Mouse (Mus musculus): Measurements from ENCODE around the gene Duxf3. TPM values are rescaled to one million over a fixed set of nuclear protein-coding genes. Genes with fewer than 3 reads are reported as not detected.
"Not testable (repeated sequence)": the region's sequence is repeated elsewhere in the genome, so short reads cannot be mapped to it uniquely, and the experiment has no call there.

Duxf3 gene
- total and polyA plus RNA-seq, 2 experiments from 2014 or later, result not detected

DNA sequence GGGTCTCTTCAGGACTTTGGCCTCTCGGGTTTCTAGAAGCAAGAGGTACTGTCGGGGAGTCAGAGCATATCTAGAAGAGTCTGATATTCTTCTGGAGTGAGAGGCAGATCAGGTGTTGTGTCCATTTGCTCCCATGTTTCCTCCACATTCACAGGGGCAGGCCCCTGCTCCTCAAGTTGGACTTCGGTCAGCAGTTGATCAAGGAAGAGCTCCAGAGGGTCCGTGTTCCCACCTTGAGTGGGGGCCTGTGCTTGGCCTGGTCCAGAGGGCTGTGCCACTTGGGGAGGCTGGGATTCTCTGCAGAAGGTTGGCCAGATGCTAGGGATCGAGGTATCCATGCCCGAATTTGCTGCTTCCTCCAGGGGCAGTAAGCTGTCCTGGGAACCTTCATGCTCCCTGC, 4.7 kb downstream of the Duxf3 start:
- not testable (repeated sequence) for H3K4me1 ChIP-seq (ENCODE audit: insufficient read depth, low read length); ATAC-seq; H3K4me2 ChIP-seq (ENCODE audit: low read depth, low read length); H3K9ac ChIP-seq (replicated peaks; ENCODE audit: low read length); DNase-seq (ENCODE audit: low spot score); H3K36me3 ChIP-seq (ENCODE audit: insufficient read depth, low read length); H3K4me3 ChIP-seq (ENCODE audit: low read length); H3K27me3 ChIP-seq (ENCODE audit: insufficient read depth, low read length); H3K27ac ChIP-seq
- H3K9me3 ChIP-seq (ENCODE audit: low read length), result peaks cover 13% of the 10 kb centered on the region
- 82% methylated on average over 2 of the region's 6 CpGs for WGBS

DNA sequence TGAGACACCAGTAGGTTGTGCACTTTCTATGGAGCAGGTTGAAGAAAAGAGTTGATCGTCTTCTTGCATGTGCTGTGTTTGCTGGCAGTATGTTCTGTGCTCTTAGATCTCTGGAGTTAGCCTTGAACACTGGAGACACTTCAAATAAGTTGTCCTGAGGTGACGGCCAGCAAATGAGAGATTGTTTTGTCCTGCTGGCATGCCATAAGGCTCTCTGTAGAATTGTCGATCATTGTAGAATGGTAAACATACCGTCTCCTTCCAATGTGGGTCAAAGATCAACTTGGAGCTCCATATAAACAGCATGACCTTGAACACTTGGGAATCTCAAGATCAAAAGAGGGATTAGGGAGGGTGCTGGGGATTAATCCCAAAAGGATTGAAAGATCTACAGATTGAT, 6.1 kb downstream of the Duxf3 start:
- H3K4me2 ChIP-seq (ENCODE audit: low read depth, low read length); H3K9me3 ChIP-seq (ENCODE audit: low read length); H3K9ac ChIP-seq (replicated peaks; ENCODE audit: low read length); ATAC-seq; H3K4me3 ChIP-seq (ENCODE audit: low read length); H3K27ac ChIP-seq; H3K4me1 ChIP-seq (ENCODE audit: insufficient read depth, low read length); H3K36me3 ChIP-seq (ENCODE audit: insufficient read depth, low read length); H3K27me3 ChIP-seq (ENCODE audit: insufficient read depth, low read length): not testable (repeated sequence)
- peak; percentile 39 for DNase-seq (ENCODE audit: low spot score)
- WGBS, result 81% methylated on average over 4 of the region's 4 CpGs

DNA sequence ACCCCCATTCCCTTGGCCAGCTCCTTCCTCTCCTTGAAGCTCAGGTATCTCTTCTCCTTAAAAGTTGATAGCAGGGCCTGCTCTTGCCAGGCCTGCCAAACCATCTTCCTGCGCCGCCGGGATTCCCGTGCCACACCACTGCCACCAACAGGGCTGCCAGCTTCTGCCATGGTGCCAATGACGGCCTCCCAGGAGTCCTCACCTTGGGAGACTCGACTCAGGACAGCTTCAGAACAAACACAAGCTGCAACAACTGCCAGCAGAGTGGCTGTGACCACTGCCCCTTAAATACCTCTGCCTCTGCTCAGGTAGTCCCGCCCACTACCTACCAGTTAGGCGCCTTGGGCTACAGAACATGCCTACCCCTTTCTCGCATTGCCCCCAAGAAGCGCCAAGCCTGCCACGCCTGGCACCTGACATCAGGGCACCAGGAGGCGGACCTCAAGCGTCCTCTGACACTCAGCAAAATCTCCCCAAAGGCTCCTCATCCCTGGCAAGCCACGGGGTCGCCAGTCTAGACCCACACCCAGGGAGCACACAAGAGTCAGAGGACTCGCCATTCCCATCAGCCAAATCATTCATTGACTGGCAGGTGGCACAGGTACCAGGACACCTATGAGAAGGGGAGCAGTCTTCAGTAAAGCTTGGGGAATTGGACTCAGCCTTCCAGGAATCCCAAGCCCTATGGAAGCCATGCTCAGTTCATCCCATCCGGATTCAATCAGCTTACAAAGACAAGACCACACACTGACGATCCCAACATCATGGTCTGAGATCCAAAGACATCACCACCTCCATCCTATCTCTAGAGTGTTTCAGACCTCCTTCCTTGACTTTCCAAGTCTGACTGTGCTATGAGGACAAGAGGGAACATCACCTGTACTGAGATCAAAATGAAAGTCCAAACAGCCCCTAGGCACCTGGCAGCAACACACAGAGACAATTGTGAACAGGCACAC, 7.4 kb downstream of the Duxf3 start, which contains the start of gene AW822073:
Gene AW822073 (minus strand): TSS at position 104 of the 959 bp plus-strand sequence.
- WGBS, result 85% methylated on average over 16 of the region's 18 CpGs
- H3K36me3 ChIP-seq (ENCODE audit: insufficient read depth, low read length); H3K27me3 ChIP-seq (ENCODE audit: insufficient read depth, low read length); H3K9me3 ChIP-seq (ENCODE audit: low read length); H3K9ac ChIP-seq (replicated peaks; ENCODE audit: low read length); H3K27ac ChIP-seq; ATAC-seq; H3K4me3 ChIP-seq (ENCODE audit: low read length); H3K4me1 ChIP-seq (ENCODE audit: insufficient read depth, low read length); H3K4me2 ChIP-seq (ENCODE audit: low read depth, low read length): not testable (repeated sequence)
- DNase-seq (ENCODE audit: low spot score), result peak; percentile 20

DNA sequence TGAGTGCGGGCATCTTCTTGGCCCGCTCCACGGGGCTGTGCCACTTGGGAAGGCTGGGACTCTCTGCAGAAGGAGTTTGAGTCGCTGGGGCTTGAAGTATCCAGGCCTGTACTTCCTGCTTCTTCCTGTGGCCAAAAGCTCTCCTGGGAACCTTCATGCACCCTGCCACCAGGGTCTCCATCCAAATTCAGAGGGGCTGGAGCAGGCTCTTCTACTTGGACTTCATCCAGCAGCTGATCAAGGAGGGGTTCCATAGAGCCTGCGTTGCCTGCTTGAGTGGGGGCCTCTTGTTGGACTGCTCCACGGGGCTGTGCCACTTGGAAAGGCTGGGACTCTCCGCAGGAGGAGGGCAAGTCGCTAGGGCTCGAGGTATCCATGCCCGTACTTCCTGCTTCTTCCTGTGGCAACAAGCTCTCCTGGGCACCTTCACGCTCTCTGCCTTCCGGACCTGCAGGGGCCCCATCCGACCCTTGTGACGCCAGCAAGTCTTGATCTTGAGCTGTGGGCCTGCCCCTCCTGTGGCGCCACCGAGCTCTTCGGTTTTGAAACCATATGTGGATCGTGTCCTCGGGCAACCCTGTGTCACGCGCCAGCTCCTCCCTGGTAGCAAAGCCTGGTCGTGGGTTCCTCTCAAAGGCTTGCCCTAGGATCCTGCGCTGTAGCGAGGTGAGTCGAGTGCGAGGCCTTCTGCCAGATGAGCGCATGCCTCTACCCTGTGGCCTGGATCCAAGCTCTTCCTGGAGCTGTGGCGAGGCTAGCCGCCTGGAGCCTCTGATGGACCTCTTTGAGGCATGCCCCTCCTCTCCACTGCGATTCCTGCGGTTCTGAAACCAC, 8.3 kb downstream of the Duxf3 start:
- H3K9me3 ChIP-seq (ENCODE audit: low read length); H3K27ac ChIP-seq; H3K9ac ChIP-seq (replicated peaks; ENCODE audit: low read length); H3K4me2 ChIP-seq (ENCODE audit: low read depth, low read length); H3K27me3 ChIP-seq (ENCODE audit: insufficient read depth, low read length); ATAC-seq; H3K4me1 ChIP-seq (ENCODE audit: insufficient read depth, low read length); H3K36me3 ChIP-seq (ENCODE audit: insufficient read depth, low read length); H3K4me3 ChIP-seq (ENCODE audit: low read length); DNase-seq (ENCODE audit: low spot score): not testable (repeated sequence)
- 84% methylated on average over 29 of the region's 31 CpGs for WGBS

DNA sequence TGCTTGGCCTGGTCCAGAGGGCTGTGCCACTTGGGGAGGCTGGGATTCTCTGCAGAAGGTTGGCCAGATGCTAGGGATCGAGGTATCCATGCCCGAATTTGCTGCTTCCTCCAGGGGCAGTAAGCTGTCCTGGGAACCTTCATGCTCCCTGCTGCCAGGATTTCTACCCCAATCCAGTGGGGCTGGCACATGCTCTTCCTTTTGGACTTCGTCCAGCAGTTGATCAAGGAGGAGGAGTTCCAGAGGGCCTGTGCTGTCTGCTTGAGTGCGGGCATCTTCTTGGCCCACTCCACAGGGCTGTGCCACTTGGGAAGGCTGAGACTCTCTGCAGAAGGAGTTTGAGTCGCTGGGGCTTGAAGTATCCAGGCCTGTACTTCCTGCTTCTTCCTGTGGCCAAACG, 9.3 kb downstream of the Duxf3 start:
- H3K4me1 ChIP-seq (ENCODE audit: insufficient read depth, low read length); H3K9ac ChIP-seq (replicated peaks; ENCODE audit: low read length); DNase-seq (ENCODE audit: low spot score); H3K4me2 ChIP-seq (ENCODE audit: low read depth, low read length); H3K9me3 ChIP-seq (ENCODE audit: low read length); H3K36me3 ChIP-seq (ENCODE audit: insufficient read depth, low read length); ATAC-seq; H3K27me3 ChIP-seq (ENCODE audit: insufficient read depth, low read length); H3K27ac ChIP-seq; H3K4me3 ChIP-seq (ENCODE audit: low read length): not testable (repeated sequence)
- 89% methylated on average over 3 of the region's 6 CpGs for WGBS

DNA sequence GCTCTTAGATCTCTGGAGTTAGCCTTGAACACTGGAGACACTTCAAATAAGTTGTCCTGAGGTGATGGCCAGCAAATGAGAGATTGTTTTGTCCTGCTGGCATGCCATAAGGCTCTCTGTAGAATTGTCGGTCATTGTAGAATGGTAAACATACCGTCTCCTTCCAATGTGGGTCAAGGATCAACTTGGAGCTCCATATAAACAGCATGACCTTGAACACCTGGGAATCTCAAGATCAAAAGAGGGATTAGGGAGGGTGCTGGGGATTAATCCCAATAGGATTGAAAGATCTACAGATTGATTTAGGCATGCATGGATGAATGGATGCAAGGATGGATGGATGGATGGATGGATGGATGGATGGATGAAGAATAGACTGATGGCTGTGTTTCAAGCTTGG, 10.9 kb downstream of the Duxf3 start:
- not testable (repeated sequence) for H3K4me1 ChIP-seq (ENCODE audit: insufficient read depth, low read length); H3K36me3 ChIP-seq (ENCODE audit: insufficient read depth, low read length); H3K4me2 ChIP-seq (ENCODE audit: low read depth, low read length); H3K27me3 ChIP-seq (ENCODE audit: insufficient read depth, low read length); H3K9me3 ChIP-seq (ENCODE audit: low read length); ATAC-seq; H3K9ac ChIP-seq (replicated peaks; ENCODE audit: low read length); DNase-seq (ENCODE audit: low spot score); H3K27ac ChIP-seq; H3K4me3 ChIP-seq (ENCODE audit: low read length)
- WGBS, result 85% methylated on average over 2 of the region's 2 CpGs

DNA sequence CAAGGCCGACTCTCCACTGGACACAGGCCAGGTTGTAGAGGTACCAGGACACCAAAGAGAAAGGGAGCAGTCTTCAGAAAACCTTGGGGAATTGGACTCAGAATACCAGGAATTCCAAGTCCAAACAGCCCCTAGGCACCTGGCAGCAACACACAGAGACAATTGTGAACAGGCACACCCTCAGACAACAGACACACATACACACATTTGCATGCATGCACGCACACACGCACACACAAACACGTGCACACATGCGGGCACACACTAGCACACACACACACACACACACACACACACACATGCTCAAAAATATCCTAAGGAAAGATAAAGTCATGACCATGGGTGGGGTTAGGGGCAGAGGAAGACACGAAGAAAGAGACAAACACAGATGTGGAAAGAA, 11.7 kb downstream of the Duxf3 start:
- Histone ChIP-seq H3K4me3 (ENCODE audit: low read length) (no peak overlapping the region), H3K36me3 (ENCODE audit: insufficient read depth, low read length) (no peaks in the 10 kb centered on the region), H3K9me3 (ENCODE audit: low read length) (no peaks in the 10 kb centered on the region; the same call in 1 of the 2 replicates), H3K4me1 (ENCODE audit: insufficient read depth, low read length) (no peaks in the 10 kb centered on the region), H3K27ac (no peak overlapping the region), H3K9ac (replicated peaks; ENCODE audit: low read length) (no peak overlapping the region), H3K4me2 (ENCODE audit: low read depth, low read length) (no peak overlapping the region), H3K27me3 (ENCODE audit: insufficient read depth, low read length) (no peaks in the 10 kb centered on the region)
- 88% methylated on average over 6 of the region's 6 CpGs for WGBS
- ATAC-seq (no peak), DNase-seq (ENCODE audit: low spot score) (peak; percentile 11)
- TF ChIP-seq CTCF (IDR thresholded peaks at IDR 0.05; ENCODE audit: low read depth), result no peak
